Mouse (Mus musculus) liver, postnatal 0 days (tissue): ENCODE data around the gene Ubac1. TPM values are rescaled to one million over a fixed set of nuclear protein-coding genes. Genes with fewer than 3 reads are reported as not detected.
A peak's percentile ranks its signal among the peaks of the same experiment; 100 is the strongest.

Experiments
- ATAC-seq: fragments of 200-750 bp; cut with Nextera tagmentation; 2 replicates; pipeline ENCODE4 v1.8.0; 2017; ENCODE audit warnings: mild to moderate bottlenecking, moderate library complexity
- DNase-seq: peaks from one replicate; pipeline ENCODE4 v3.0.0-alpha.2; 2016
- H3K27ac ChIP-seq: fragments of 300-500 bp; sonication (generic); 2 replicates; pipeline ENCODE4 v1.5.1; 2014; ENCODE audit warnings: antibody characterized with exemption, moderate library complexity, mild to moderate bottlenecking, low read depth
- H3K27me3 ChIP-seq: fragments of 300-500 bp; sonication (generic); 2 replicates; pipeline ENCODE4 v1.6.1; 2014; ENCODE audit warnings: low read length, control low read depth, mixed read lengths; ENCODE audit not compliant: insufficient read depth
- H3K36me3 ChIP-seq: fragments of 300-500 bp; sonication (generic); replicated peaks from 2 replicates; pipeline ENCODE4 v1.6.1; 2014; ENCODE audit warnings: mild to moderate bottlenecking, control low read depth, low read length, moderate library complexity, mixed read lengths; ENCODE audit not compliant: insufficient read depth
- H3K4me1 ChIP-seq: fragments of 300-500 bp; sonication (generic); 2 replicates; pipeline ENCODE4 v1.6.1; 2014; ENCODE audit warnings: antibody characterized with exemption, mild to moderate bottlenecking, control low read depth; ENCODE audit not compliant: insufficient read depth
- H3K4me2 ChIP-seq: fragments of 300-500 bp; sonication (generic); 2 replicates; pipeline ENCODE4 v1.6.1; 2014; ENCODE audit warnings: low read depth, mild to moderate bottlenecking, low read length, moderate library complexity, mixed read lengths
- H3K4me3 ChIP-seq: fragments of 300-500 bp; sonication (generic); 2 replicates; pipeline ENCODE4 v1.5.1; 2014; ENCODE audit warnings: low read depth, low read length
- H3K9ac ChIP-seq: fragments of 300-500 bp; sonication (generic); replicated peaks from 2 replicates; pipeline ENCODE4 v1.6.1; 2014; ENCODE audit warnings: mild to moderate bottlenecking, moderate library complexity
- H3K9me3 ChIP-seq: fragments of 300-500 bp; sonication (generic); 2 replicates; pipeline ENCODE4 v1.6.1; 2016; ENCODE audit warnings: mild to moderate bottlenecking, control low read depth, low read length, mixed read lengths
- CTCF ChIP-seq: sonication (generic); IDR thresholded peaks from 2 replicates; pipeline ENCODE4 v1.5.1; 2016; ENCODE audit warnings: antibody characterized with exemption, low read depth
- EP300 ChIP-seq: IDR thresholded peaks from 2 replicates; pipeline ENCODE4 v1.6.1; 2016; ENCODE audit warnings: antibody characterized with exemption, low read depth, mild to moderate bottlenecking
- WGBS: fragments of 180-500 bp; shearing (Covaris S2); extraction: QIAGEN DNeasy Blood & Tissue Kit; methylation state at CpG from one replicate; pipeline ENCODE4 v1.1.7; 2014; ENCODE audit not compliant: insufficient replicate concordance; 5-methylcytosine and 5-hydroxymethylcytosine counted together
- polyA plus RNA-seq: library from polyadenylated mRNA; unstranded; fragments of >200 nt; fragmentation: Nextera tagmentation; extraction: Ambion mirVana; gene quantifications from 2 replicates; pipeline ENCODE4 v1.2.1, GENCODE M21; 2015

The Ubac1 gene
- polyA plus RNA-seq, 1 experiment from 2014 or later: 183 TPM

DNA sequence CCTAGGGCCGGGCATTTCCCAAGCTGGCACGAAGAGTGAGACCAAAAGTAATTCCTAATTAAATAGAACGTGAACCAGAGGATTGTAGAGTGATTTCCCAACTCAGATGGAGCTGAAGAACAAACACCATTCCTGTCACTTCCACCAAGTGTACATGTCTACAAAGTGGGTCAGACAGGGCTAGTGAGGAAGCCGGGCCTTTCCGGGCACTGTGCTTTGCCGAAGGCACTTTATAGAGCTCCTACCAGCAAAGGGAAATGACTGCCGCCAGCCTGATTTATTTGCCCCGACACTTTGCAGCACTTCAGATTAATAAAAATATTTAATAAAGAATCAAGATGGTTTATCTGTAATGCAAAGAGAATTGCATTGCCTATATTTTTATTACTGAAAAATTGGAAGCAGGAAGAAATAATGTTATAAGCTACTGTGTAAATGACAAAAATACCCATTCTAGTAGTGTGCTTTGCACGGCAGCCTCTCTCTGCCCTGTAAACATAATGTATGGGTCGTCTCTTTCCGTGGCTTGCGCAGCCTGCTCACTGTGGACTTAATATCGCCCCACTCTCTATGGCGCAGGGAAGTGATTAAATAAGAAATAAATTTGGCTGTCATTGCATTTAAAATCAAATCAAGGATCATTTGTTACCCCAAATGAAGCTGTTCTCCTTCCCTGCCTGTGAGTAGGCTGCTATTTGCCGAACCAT is 12.9 kb upstream of the Ubac1 start:
- Histone ChIP-seq H3K27me3 (no peaks in the 10 kb centered on the region), H3K4me3 (no peak overlapping the region), H3K27ac (no peak overlapping the region), H3K36me3 (no peaks in the 10 kb centered on the region), H3K4me2 (no peak overlapping the region), H3K9ac (no peak overlapping the region), H3K4me1 (peaks cover 6% of the 10 kb centered on the region), H3K9me3 (no peaks in the 10 kb centered on the region)
- 71% methylated on average over 15 of the region's 15 CpGs for WGBS
- no peak for TF ChIP-seq CTCF
- TF ChIP-seq EP300: no peak
- no peak for DNase-seq
- ATAC-seq: no peak

DNA sequence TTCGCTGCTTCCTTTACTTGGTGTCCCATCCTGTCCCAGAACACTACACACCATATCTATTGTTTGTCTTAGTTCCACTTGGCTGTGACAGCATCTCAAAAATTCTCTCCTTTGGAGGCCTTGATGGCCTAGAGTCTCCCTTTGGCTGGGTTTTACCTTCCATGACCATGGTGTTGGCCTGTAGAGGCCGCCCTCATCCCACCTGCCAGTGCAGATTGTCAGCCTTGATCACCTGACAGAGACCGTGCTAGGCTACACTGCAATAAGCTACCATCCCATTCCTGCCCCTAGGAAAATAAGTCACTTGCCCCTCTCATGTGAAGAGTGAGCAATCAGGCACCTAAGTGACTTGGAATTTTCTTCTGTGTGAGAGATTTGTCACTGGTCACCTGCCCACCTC is 8.7 kb upstream of the Ubac1 start:
- DNase-seq (no peak), ATAC-seq (no peak)
- no peak overlapping the region for H3K9ac ChIP-seq
- H3K27me3 ChIP-seq: no peaks in the 10 kb centered on the region
- TF ChIP-seq CTCF (peak; percentile 60), EP300 (no peak)
- no peak overlapping the region for H3K27ac ChIP-seq
- no peaks in the 10 kb centered on the region for H3K4me1 ChIP-seq
- 44% methylated on average over 3 of the region's 3 CpGs for WGBS
- H3K4me3 ChIP-seq: no peak overlapping the region
- H3K4me2 ChIP-seq: no peak overlapping the region
- no peaks in the 10 kb centered on the region for H3K36me3 ChIP-seq
- no peaks in the 10 kb centered on the region for H3K9me3 ChIP-seq

DNA sequence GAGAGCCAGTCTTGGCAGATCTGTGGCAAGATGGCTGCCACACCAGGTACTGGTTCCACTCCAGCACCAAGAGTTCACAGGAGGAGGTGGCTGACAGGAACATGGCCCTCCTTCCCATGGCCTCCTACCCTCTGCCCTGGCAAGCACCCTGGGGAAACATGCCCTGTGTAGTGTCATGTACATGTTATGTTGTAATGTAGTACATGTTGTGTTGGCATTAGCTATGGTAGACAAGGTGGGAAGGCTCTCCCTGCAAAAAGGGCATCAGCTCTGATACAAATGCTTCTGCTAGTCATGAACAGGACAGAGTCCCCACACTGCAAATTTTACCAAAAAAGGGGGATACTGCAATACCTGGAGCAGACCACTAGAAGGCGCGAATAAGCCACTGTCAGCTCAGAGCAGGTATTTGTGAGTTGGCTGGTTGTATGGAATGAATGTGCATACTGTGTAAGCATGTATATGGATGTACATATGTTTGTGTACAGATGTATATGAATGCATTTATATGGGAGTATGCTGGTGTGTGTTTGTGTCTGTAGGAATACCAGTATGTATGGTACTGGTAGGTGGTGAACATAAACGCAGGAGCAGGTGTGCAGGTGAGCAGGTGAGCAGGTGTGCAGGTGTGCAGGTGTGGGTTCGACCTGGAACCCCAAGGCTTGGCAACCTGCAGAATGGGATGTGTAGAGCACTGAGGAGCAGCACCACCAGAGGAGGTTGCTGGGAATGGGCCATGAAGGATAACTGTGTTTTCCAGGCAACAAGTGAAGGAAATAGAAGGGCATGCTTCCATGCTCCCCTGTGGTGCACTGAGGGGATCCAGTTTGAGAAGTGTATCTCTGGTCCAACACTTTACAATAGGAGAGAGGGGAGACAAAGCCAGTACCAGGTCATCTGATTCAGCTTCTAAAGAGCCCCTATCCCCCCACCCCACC is 2.9 kb upstream of the Ubac1 start:
- H3K27ac ChIP-seq: peak overlapping the region; percentile 11; the same call in 1 of the 2 replicates
- TF ChIP-seq CTCF (peak; percentile 96), EP300 (no peak)

DNA sequence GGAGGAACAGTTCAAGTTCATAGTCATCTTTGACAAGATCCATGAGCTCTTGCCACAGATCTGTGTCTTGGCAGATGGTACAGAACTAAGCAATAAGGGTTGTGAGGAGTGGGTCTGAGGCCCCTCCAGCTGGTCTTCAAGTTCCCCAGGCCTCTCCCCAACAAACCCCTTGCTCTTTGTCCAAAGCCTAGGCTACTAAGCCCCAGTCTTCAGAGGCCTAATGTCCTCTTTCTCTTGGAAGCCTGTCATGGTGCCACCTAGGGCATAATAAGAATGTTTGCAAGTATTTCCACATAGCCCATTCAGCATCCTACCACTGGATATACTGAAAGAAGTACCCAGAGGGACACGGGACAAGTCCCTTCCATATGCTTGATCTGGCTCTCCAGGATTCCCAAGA is 1.1 kb upstream of the Ubac1 start:
- no peak for TF ChIP-seq CTCF
- TF ChIP-seq EP300: no peak
- 0 out of 2 replicates have a peak, but pooled peaks cover 2% of the 10 kb centered on the region for H3K36me3 ChIP-seq
- peaks cover 14% of the 10 kb centered on the region for H3K4me1 ChIP-seq
- 91% methylated on average over 1 of the region's 1 CpGs for WGBS
- DNase-seq (no peak), ATAC-seq (no peak)
- no peak overlapping the region for H3K4me2 ChIP-seq
- no peaks in the 10 kb centered on the region for H3K9me3 ChIP-seq
- 0 out of 2 replicates have a peak overlapping the region, but pooled peaks have one; percentile 2 for H3K27ac ChIP-seq
- no peak overlapping the region for H3K9ac ChIP-seq
- H3K4me3 ChIP-seq: no peak overlapping the region
- no peaks in the 10 kb centered on the region for H3K27me3 ChIP-seq

More for the DNA sequence above, 2.9 kb upstream of the Ubac1 start:
- Histone ChIP-seq H3K4me3 (no peak overlapping the region), H3K4me2 (no peak overlapping the region), H3K9me3 (no peaks in the 10 kb centered on the region), H3K27me3 (no peaks in the 10 kb centered on the region), H3K36me3 (no peaks in the 10 kb centered on the region), H3K9ac (no peak overlapping the region), H3K4me1 (peaks cover 11% of the 10 kb centered on the region)
- peak; percentile 56 for DNase-seq
- WGBS: 36% methylated on average over 4 of the region's 4 CpGs
- no peak for ATAC-seq

DNA sequence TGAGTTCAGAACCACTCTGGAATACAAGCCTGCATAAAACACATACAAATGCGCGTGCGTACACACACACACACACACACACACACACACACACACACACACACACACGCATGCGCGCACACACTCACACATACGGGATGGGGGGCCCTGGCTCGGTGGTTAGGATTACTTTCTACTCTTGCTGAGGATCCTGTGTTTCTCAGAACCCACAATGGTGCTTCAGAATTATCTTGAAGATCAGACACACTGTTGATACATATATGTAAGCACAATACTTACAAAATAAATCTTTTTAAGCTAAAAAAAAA is 665 bp upstream of the Ubac1 start:
- Histone ChIP-seq H3K36me3 (peaks cover 2% of the 10 kb centered on the region; the same call in 1 of the 2 replicates), H3K4me3 (peak overlapping the region; percentile 90), H3K4me2 (peak overlapping the region; percentile 89), H3K9ac (no peak overlapping the region), H3K4me1 (peaks cover 16% of the 10 kb centered on the region), H3K9me3 (no peaks in the 10 kb centered on the region), H3K27ac (peak overlapping the region; percentile 94), H3K27me3 (no peaks in the 10 kb centered on the region)
- DNase-seq: no peak
- TF ChIP-seq EP300 (no peak), CTCF (no peak)
- 81% methylated on average over 8 of the region's 8 CpGs for WGBS
- ATAC-seq: no peak

DNA sequence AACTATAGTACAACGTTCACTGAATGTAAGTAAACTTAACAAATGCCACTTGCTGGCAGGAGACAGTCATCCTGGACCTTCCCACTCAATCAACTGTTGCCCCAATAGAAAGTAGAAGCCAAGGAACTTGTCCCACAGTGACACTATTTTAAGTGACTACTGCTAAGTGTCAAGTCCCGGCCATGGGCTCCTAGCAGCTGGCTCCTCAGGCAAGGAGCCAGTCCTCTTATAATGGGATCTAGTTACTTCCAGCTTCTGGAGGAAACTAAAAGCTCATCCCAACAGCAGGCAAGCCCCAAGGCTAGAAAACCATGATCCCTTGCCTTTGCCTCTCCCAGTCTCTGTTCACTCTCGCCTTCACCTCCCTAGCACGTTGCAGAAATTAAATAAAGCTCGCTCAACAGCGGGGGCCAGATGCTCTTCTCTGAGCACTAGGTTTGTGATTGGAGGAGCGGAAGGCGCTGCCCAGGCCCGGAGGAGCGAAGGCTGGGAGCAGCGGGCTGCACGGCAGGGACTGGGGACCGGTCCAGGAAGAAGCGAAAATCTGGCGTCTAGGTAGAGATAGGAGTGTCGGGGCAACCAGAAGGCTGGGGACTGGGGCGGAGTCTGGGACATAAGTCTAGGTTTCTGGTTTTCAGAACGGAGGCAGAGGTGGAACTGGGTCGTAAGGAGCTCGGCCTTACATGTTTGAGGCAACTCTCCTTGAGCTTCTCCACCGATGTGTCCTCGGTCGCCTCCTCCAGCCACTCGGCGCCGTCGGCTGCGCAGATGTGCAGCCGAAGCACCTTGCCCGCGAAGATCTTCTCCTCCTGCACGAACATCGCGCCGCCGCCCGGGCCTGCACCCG is 610 bp downstream of the Ubac1 start:
- H3K9ac ChIP-seq: peak overlapping the region; percentile 84
- peak overlapping the region; percentile 89 for H3K4me2 ChIP-seq
- H3K27me3 ChIP-seq: no peaks in the 10 kb centered on the region
- peak overlapping the region; percentile 90 for H3K4me3 ChIP-seq
- H3K27ac ChIP-seq: peak overlapping the region; percentile 94
- no peaks in the 10 kb centered on the region for H3K9me3 ChIP-seq
- DNase-seq (peak; percentile 61), ATAC-seq (peak; percentile 60)
- WGBS: under 1% methylated on average over 38 of the region's 38 CpGs
- TF ChIP-seq EP300: no peak
- no peak for TF ChIP-seq CTCF
- peaks cover 5% of the 10 kb centered on the region for H3K36me3 ChIP-seq
- H3K4me1 ChIP-seq: peaks cover 16% of the 10 kb centered on the region
